18 mouse cellular contexts compared by ENCODE assay signal in the genomic region with DNA sequence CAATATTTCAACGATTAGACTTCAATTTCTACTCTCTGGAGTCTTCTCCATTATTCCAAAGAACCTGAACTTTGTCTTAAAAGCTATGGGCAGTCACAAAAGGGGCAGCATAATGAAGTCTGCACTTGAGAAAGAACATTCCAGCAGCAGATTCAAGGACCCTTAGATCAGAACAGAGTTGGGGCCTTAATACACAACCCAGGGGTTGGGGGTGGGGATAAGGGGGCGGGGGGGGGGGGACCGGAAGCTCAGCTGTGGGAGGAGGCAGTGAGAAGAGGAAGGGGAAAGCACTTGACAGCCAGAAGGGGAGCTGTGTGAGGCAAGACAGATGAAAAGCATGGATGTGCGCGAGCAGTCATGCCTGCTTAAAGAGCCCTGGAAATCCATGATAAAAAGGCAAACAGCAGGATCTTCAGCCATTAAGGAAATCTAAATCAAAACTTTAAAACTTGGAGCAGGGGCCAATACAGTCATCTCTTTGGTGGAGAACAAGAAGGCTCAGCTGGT. TPM values are rescaled to one million over a fixed set of nuclear protein-coding genes. Genes with fewer than 3 reads are reported as not detected.
DNase-seq lines count a peak whose midpoint lies in the region; ATAC-seq and TF ChIP-seq lines count a peak whose summit lies in the region.
"Had no signal": no experiment of that assay in that cellular context is flagged by ENCODE, and none has a peak within 500 bp of the region (broad histone marks: within the 10 kb centered on the region; RNA-seq: fewer than 3 reads in every experiment).

No protein-coding gene starts in this region.

- H3K4me2 ChIP-seq in lung, postnatal 0 days (replicated peaks; ENCODE audit: low read depth, low read length) = no peak overlapping the region
- H3K4me2 ChIP-seq: embryonic facial prominence, embryonic 13.5 days; forebrain, embryonic 12.5 days; heart, embryonic 13.5 days; hindbrain, embryonic 15.5 days had no signal

- H3K9me3 ChIP-seq in lung, postnatal 0 days (ENCODE audit: low read length) = no peaks in the 10 kb centered on the region
- H3K9me3 ChIP-seq: embryonic facial prominence, embryonic 13.5 days; forebrain, embryonic 12.5 days; G1E; heart, embryonic 13.5 days; hindbrain, embryonic 15.5 days had no signal

- peak; percentile 12 for DNase-seq in lung, postnatal 0 days (ENCODE audit: low spot score)
- no peak for DNase-seq in lung, adult 18-20 months
- peak; percentile 26 for DNase-seq in CD4-positive, CD25-positive, alpha-beta regulatory T cell, adult 2 months (ENCODE audit: low read depth, low spot score)
- DNase-seq in splenic B cell, adult 2 months (ENCODE audit: low read depth, low spot score) = peak; percentile 47
- no peak for DNase-seq in layer of hippocampus, postnatal 25 days (ENCODE audit: extremely low spot score in 1 of 2, low spot score in 1 of 2)
- no peak for DNase-seq in cerebellum, adult 18-20 months
- DNase-seq: adrenal gland, postnatal 14 days; cerebellum, adult 2 months; cerebellum, postnatal 14 days; gastrocnemius, postnatal 14 days; heart, postnatal 36 days had no signal

- TF ChIP-seq CTCF in lung, postnatal 0 days (IDR thresholded peaks at IDR 0.05) = no peak

- H3K27ac ChIP-seq in lung, postnatal 0 days (ENCODE audit: low read length) = no peak overlapping the region
- H3K27ac ChIP-seq: embryonic facial prominence, embryonic 13.5 days; forebrain, embryonic 12.5 days; heart, embryonic 13.5 days; hindbrain, embryonic 15.5 days had no signal

- H3K27me3 ChIP-seq in lung, postnatal 0 days (replicated peaks; ENCODE audit: insufficient read depth, low read length) = no peaks in the 10 kb centered on the region
- H3K27me3 ChIP-seq in splenic B cell, adult 2 months (ENCODE audit: control insufficient read depth, insufficient read depth, low read length, poor library complexity, severe bottlenecking) = no peaks in the 10 kb centered on the region
- H3K27me3 ChIP-seq: embryonic facial prominence, embryonic 13.5 days; hindbrain, embryonic 15.5 days had no signal

- WGBS in lung, postnatal 0 days = 54% methylated on average over 3 of the region's 5 CpGs

- H3K9ac ChIP-seq in lung, postnatal 0 days (replicated peaks; ENCODE audit: low read depth) = no peak overlapping the region
- H3K9ac ChIP-seq: embryonic facial prominence, embryonic 13.5 days; forebrain, embryonic 12.5 days; heart, embryonic 13.5 days; hindbrain, embryonic 15.5 days had no signal

- no peak for TF ChIP-seq EP300 in lung, postnatal 0 days (IDR thresholded peaks at IDR 0.05)

- peak; percentile 57 for ATAC-seq in lung, postnatal 0 days
- ATAC-seq in activated CD4-positive, CD25-positive, alpha-beta regulatory T cell, adult 4 months = peak; percentile 50
- ATAC-seq: forebrain, embryonic 16.5 days had no signal

- no peaks in the 10 kb centered on the region for H3K36me3 ChIP-seq in lung, postnatal 0 days (ENCODE audit: insufficient read depth, low read length)
- H3K36me3 ChIP-seq in splenic B cell, adult 2 months (ENCODE audit: control insufficient read depth, insufficient read depth, low read length, poor library complexity, severe bottlenecking) = peaks cover 6% of the 10 kb centered on the region; the same call in 1 of the 2 replicates
- H3K36me3 ChIP-seq: embryonic facial prominence, embryonic 13.5 days; forebrain, embryonic 12.5 days; G1E; heart, embryonic 13.5 days; hindbrain, embryonic 15.5 days had no signal

- no peaks in the 10 kb centered on the region for H3K4me1 ChIP-seq in lung, postnatal 0 days (ENCODE audit: insufficient read depth, low read depth, low read length)
- H3K4me1 ChIP-seq: embryonic facial prominence, embryonic 13.5 days; forebrain, embryonic 12.5 days; hindbrain, embryonic 15.5 days had no signal

- H3K4me3 ChIP-seq in lung, postnatal 0 days (ENCODE audit: low read depth, low read length) = no peak overlapping the region
- H3K4me3 ChIP-seq: embryonic facial prominence, embryonic 13.5 days; forebrain, embryonic 12.5 days; heart, embryonic 13.5 days; hindbrain, embryonic 15.5 days had no signal

RNA-seq across cellular contexts. Expression of gene Gch1, which starts 27.2 kb away (rescaled TPM):
- polyA plus RNA-seq in lung, postnatal 0 days (2015; fragmentation: Nextera tagmentation; extraction: Ambion mirVana) = 9.7 and 11.6 TPM in 2 replicates
- 1 to 10 TPM; 2.1 to 2.4 TPM for polyA plus RNA-seq in activated CD4-positive, CD25-positive, alpha-beta regulatory T cell, adult 4 months (2017; shearing (Covaris generic))
- 1 to 10 TPM; 1.5 to 1.8 TPM for total RNA-seq in layer of hippocampus, postnatal 25 days (2021)

Comparison
In these comparisons a context has a peak if more than half of its experiments do, and no peak if none do; other contexts are left out.
1. DNase-seq: peak in lung, postnatal 0 days (single experiment), CD4-positive, CD25-positive, alpha-beta regulatory T cell, adult 2 months (single experiment) and splenic B cell, adult 2 months (single experiment); none in lung, adult 18-20 months (0 of 2), layer of hippocampus, postnatal 25 days (0 of 2) and cerebellum, adult 18-20 months (0 of 2).